Mouse (Mus musculus) midbrain, embryonic 11.5 days (tissue): ENCODE measurements around the gene Kat8. TPM values are rescaled to one million over a fixed set of nuclear protein-coding genes. Genes with fewer than 3 reads are reported as not detected.
"Not testable (repeated sequence)": the region's sequence is repeated elsewhere in the genome, so short reads cannot be mapped to it uniquely, and the experiment has no call there.

ENCODE experiments used
- ATAC-seq: fragments of 200-750 bp; cut with Nextera tagmentation; 2 replicates; pipeline ENCODE4 v1.8.0; 2017; ENCODE audit warnings: moderate TSS enrichment, moderate library complexity; ENCODE audit not compliant: low FRiP score
- DNase-seq: peaks from one replicate; pipeline ENCODE4 v3.0.0; 2015; ENCODE audit warnings: low spot score; ENCODE audit errors: missing footprints
- H3K27ac ChIP-seq: fragments of 300-500 bp; sonication (generic); 2 replicates; pipeline ENCODE4 v1.5.1; 2014; ENCODE audit warnings: low read depth, low read length
- H3K27me3 ChIP-seq: fragments of 300-500 bp; sonication (generic); 2 replicates; pipeline ENCODE4 v1.6.1; 2014; ENCODE audit warnings: mild to moderate bottlenecking, low read length, moderate library complexity, mixed read lengths; ENCODE audit not compliant: control insufficient read depth, insufficient read depth
- H3K36me3 ChIP-seq: fragments of 300-500 bp; sonication (generic); 2 replicates; pipeline ENCODE4 v1.6.1; 2014; ENCODE audit warnings: mild to moderate bottlenecking, low read length, moderate library complexity, mixed read lengths; ENCODE audit not compliant: control insufficient read depth, insufficient read depth
- H3K4me1 ChIP-seq: fragments of 300-500 bp; sonication (generic); 2 replicates; pipeline ENCODE4 v1.6.1; 2014; ENCODE audit warnings: low read length; ENCODE audit not compliant: control insufficient read depth, insufficient read depth
- H3K4me2 ChIP-seq: fragments of 300-500 bp; sonication (generic); 2 replicates; pipeline ENCODE4 v1.6.1; 2014; ENCODE audit warnings: mild to moderate bottlenecking, moderate library complexity
- H3K4me3 ChIP-seq: fragments of 300-500 bp; sonication (generic); 2 replicates; pipeline ENCODE4 v1.5.1; 2014; ENCODE audit warnings: low read depth, low read length
- H3K9ac ChIP-seq: fragments of 300-500 bp; sonication (generic); 2 replicates; pipeline ENCODE4 v1.6.1; 2014; ENCODE audit warnings: low read length
- H3K9me3 ChIP-seq: fragments of 300-500 bp; sonication (generic); 2 replicates; pipeline ENCODE4 v1.6.1; 2016; ENCODE audit warnings: low read length; ENCODE audit not compliant: control insufficient read depth
- WGBS: fragments of 180-500 bp; shearing (Covaris S2); extraction: QIAGEN DNeasy Blood & Tissue Kit; methylation state at CpG from one replicate; pipeline ENCODE4 v1.1.7; 2014; 5-methylcytosine and 5-hydroxymethylcytosine counted together
- polyA plus RNA-seq: library from polyadenylated mRNA; unstranded; fragments of >200 nt; fragmentation: Nextera tagmentation; extraction: Ambion mirVana; gene quantifications from 2 replicates; pipeline ENCODE4 v1.2.1, GENCODE M21; 2014

Kat8 gene
- polyA plus RNA-seq, 1 experiment from 2014 or later = 54.6 TPM

DNA sequence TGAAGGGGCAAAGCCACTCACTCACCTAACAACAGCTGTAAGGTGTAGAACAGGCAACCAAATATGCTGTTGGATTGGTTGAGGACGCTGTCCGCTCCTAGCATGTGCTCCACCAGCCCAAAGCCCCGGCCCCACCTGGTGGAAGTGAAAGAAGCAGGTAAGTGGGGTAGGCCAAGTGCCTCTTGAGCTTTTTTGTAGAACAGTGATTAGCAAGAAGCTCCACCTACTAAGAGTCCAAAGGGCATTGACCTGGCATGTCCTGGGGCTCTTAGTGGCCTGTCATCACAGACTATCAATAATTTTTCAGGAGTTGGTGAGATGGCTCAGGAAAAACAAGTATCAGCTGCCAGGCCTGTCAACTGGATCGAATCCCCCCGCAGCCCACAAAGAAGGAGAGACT lies 17.8 kb upstream of the Kat8 start:
- 0 out of 2 replicates have a peak, but pooled peaks cover 2% of the 10 kb centered on the region for H3K36me3 ChIP-seq
- H3K9me3 ChIP-seq = no peaks in the 10 kb centered on the region
- DNase-seq = no peak
- no peak for ATAC-seq
- H3K4me3 ChIP-seq = peak overlapping the region; percentile 57; the same call in 1 of the 2 replicates
- H3K4me2 ChIP-seq = peak overlapping the region; percentile 85; the same call in 1 of the 2 replicates
- H3K9ac ChIP-seq = no peak overlapping the region; the same call in 1 of the 2 replicates
- 89% methylated on average over 5 of the region's 5 CpGs for WGBS
- H3K27ac ChIP-seq = no peak overlapping the region
- H3K4me1 ChIP-seq = peaks cover 7% of the 10 kb centered on the region
- no peaks in the 10 kb centered on the region for H3K27me3 ChIP-seq

DNA sequence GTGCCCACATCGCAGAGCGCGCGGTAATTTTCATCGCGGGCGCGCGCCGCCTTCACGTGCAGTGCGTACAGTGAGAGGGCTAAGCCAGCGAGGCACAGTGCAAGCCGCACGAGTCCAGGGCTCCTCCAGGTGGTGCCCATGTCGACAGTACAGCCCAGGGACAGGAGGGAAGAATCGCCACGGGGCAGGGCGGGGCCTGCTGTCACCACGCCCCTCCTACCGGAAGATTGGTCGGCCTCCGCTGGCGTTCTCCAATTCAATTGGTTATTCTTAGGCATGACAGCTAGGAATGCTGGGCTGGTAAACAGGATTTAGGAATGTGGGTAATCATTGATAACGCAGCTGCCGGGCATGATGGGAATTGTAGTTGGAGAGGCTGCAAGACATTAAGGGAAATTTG lies 16.9 kb upstream of the Kat8 start, which contains the start of the genes Gm21974 and Vkorc1:
Gene Gm21974, minus strand, starts transcription at position 13 of the 400 bp plus-strand sequence.
Gene Vkorc1, minus strand, starts transcription at position 176 of the 400 bp plus-strand sequence.
- Histone ChIP-seq H3K9me3 (no peaks in the 10 kb centered on the region), H3K36me3 (no peaks in the 10 kb centered on the region), H3K4me3 (peak within 1 kb of the TSS; percentile 57), H3K27ac (peak within 1 kb of the TSS; percentile 27; the same call in 1 of the 2 replicates), H3K4me2 (peak within 1 kb of the TSS; percentile 85), H3K27me3 (no peaks in the 10 kb centered on the region), H3K9ac (peak within 1 kb of the TSS; percentile 63), H3K4me1 (peaks cover 7% of the 10 kb centered on the region)
- peak; percentile 98 for ATAC-seq
- DNase-seq = peak; percentile 97
- under 1% methylated on average over 26 of the region's 26 CpGs for whole genome bisulfite sequencing

DNA sequence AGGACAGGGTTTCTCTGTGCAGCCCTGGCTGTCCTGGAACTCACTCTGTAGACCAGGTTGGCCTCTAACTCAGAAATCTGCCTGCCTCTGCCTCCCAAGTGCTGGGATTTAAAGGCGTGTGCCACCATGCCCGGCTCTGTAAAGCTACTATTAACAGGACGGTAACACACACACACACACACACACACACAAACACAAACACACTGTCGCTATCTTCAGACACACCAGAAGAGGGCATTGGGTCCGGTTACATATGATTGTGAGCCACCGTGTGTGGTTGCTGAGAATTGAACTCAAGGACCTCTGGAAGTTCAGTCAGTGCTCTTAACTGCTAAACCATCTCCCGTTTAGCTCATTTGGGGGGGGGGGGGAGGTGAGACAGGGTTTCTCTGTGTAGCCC lies 16.4 kb upstream of the Kat8 start:
- not testable (repeated sequence) for H3K36me3 ChIP-seq, ATAC-seq, H3K9ac ChIP-seq, DNase-seq, H3K9me3 ChIP-seq, H3K27ac ChIP-seq, H3K27me3 ChIP-seq, H3K4me1 ChIP-seq
- Histone ChIP-seq H3K4me3 (peak overlapping the region; percentile 57; the same call in 1 of the 2 replicates), H3K4me2 (peak overlapping the region; percentile 85)
- 65% methylated on average over 7 of the region's 7 CpGs for WGBS

DNA sequence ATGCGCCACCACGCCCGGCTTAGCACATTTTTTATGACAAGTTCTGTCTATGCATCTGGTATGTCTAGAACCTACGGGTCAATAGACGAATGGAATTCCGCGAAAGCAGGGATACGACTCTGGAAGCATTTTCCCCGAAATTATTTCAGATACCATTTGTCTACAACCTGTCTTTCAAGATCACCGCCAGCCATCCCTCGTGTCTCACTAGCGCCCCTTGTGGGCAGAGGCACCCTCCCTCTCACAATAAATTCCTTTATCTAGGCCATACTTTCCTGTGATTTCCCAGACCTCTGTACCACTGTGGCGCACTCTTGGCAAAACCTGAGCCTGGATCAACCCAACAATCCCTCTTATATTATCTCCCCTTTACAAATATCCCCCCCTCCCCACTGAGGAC lies 15.9 kb upstream of the Kat8 start:
- Histone ChIP-seq H3K27ac (no peak overlapping the region), H3K4me2 (no peak overlapping the region), H3K36me3 (no peaks in the 10 kb centered on the region), H3K9me3 (no peaks in the 10 kb centered on the region), H3K9ac (no peak overlapping the region), H3K27me3 (no peaks in the 10 kb centered on the region), H3K4me1 (peaks cover 7% of the 10 kb centered on the region), H3K4me3 (no peak overlapping the region)
- ATAC-seq = no peak
- peak; percentile 91 for DNase-seq
- 60% methylated on average over 13 of the region's 13 CpGs for WGBS

DNA sequence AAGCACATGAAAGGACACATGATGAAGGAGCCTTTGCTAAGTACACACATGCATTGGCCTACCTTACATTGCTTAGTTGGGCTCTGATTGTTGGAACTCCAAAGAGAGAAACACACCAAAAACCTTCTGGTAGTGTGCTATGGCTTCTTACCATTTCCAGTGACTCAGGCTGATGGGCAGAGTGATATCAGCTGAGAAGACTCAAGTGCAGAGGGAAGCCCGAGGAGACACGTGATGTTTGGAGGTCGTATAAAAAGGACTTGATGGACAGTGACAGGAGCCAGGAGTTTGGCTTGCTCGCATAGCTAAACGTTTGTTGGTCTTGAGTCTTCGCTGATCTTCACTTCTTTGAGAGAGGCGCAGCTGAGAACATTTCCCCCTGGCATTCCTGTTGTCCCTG lies 14.8 kb upstream of the Kat8 start:
- Histone ChIP-seq H3K27me3 (no peaks in the 10 kb centered on the region), H3K4me1 (peaks cover 7% of the 10 kb centered on the region), H3K4me3 (no peak overlapping the region), H3K9ac (no peak overlapping the region), H3K4me2 (no peak overlapping the region), H3K27ac (no peak overlapping the region), H3K9me3 (no peaks in the 10 kb centered on the region), H3K36me3 (no peaks in the 10 kb centered on the region)
- no peak for DNase-seq
- ATAC-seq = no peak
- 95% methylated on average over 7 of the region's 7 CpGs for WGBS

DNA sequence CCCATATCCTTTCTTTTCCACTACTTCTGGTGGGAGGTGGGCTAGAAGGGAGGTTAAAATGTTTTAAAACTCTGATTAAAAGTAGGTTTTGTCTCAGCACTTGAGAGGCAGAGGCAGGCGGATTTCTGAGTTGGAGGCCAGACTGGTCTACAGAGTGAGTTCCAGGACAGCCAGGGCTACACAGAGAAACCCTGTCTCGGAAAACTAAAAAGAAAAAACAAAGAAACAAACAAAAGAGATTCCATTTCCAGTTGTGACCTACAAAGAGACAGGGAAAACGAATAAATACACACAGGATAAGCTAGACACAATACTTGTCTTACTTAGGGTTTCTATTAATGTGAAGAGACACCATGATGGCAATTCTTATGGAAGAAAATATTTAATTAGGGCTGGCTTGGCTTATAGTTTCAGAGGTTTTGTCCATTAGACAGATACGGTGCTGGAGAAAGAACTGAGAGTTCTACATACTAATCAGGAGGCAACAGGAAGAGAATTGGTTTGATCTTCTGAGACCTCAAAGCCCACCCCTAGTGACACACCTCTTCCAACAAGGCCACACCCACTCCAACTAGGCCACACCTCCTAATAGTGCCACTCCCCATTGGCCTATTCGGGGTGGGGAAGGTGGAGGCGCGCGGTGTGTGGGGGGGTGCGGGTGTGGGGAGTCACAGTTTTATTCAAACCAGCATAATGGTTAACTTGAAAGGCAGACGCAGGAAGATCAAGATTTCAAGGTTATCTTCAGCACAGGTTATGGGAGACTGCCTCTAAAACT lies 13.9 kb upstream of the Kat8 start:
- Histone ChIP-seq H3K36me3 (no peaks in the 10 kb centered on the region), H3K9me3 (no peaks in the 10 kb centered on the region), H3K4me2 (no peak overlapping the region), H3K27ac (no peak overlapping the region), H3K4me1 (peaks cover 7% of the 10 kb centered on the region), H3K9ac (no peak overlapping the region), H3K4me3 (no peak overlapping the region), H3K27me3 (no peaks in the 10 kb centered on the region)
- 40% methylated on average over 10 of the region's 10 CpGs for WGBS
- DNase-seq (no peak), ATAC-seq (no peak)

DNA sequence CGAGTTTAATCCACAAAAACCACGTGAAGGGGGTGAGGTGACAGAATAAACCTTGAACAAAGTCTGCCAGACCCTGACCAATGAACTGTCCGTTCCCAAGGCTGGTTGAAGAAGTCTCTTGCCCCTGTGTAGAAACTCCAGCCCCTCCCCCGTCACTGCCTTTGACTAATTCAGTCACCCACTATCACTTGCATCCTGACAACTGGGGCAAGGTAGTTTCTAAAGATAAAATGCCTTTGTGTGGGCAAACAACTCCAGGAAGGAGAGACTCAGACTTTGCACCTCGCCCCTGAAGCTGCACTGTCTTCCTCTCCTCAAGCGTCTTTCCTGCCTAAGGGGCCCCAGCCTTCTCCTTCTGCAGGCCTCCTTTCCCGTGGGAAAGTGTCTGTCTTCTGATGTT lies 12.3 kb upstream of the Kat8 start:
- no peak overlapping the region for H3K4me3 ChIP-seq
- no peak for ATAC-seq
- no peak overlapping the region for H3K27ac ChIP-seq
- H3K9me3 ChIP-seq = no peaks in the 10 kb centered on the region
- H3K9ac ChIP-seq = no peak overlapping the region
- WGBS = 54% methylated on average over 7 of the region's 7 CpGs
- peaks cover 8% of the 10 kb centered on the region for H3K4me1 ChIP-seq
- no peaks in the 10 kb centered on the region for H3K27me3 ChIP-seq
- H3K4me2 ChIP-seq = no peak overlapping the region
- DNase-seq = no peak
- no peaks in the 10 kb centered on the region for H3K36me3 ChIP-seq

DNA sequence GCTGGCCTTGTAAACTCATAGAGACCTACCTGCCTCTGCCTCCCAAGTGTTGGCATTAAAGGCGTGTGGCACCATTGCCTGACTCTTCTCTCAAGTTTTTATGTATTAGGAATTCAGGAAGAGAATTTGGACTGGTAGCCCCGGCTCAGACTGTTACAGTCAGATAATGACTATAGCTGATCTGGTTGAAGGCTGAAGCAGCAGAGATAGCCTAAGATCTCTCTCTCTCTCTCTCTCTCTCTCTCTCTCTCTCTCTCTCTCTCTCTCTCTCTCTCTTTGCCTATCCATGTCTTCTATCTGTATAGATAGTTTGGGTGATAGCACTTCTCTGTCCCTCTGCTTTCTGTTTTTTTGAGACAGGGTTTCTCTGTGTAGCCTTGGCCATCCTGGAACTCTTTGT lies 10.5 kb upstream of the Kat8 start:
- H3K27me3 ChIP-seq = no peaks in the 10 kb centered on the region
- H3K4me1 ChIP-seq = peaks cover 5% of the 10 kb centered on the region
- WGBS = 83% methylated on average over 2 of the region's 2 CpGs
- peaks cover 5% of the 10 kb centered on the region; the same call in 1 of the 2 replicates for H3K36me3 ChIP-seq
- ATAC-seq = no peak
- no peak overlapping the region for H3K27ac ChIP-seq
- no peak for DNase-seq
- H3K9ac ChIP-seq = no peak overlapping the region
- H3K9me3 ChIP-seq = no peaks in the 10 kb centered on the region
- H3K4me2 ChIP-seq = no peak overlapping the region
- H3K4me3 ChIP-seq = no peak overlapping the region

DNA sequence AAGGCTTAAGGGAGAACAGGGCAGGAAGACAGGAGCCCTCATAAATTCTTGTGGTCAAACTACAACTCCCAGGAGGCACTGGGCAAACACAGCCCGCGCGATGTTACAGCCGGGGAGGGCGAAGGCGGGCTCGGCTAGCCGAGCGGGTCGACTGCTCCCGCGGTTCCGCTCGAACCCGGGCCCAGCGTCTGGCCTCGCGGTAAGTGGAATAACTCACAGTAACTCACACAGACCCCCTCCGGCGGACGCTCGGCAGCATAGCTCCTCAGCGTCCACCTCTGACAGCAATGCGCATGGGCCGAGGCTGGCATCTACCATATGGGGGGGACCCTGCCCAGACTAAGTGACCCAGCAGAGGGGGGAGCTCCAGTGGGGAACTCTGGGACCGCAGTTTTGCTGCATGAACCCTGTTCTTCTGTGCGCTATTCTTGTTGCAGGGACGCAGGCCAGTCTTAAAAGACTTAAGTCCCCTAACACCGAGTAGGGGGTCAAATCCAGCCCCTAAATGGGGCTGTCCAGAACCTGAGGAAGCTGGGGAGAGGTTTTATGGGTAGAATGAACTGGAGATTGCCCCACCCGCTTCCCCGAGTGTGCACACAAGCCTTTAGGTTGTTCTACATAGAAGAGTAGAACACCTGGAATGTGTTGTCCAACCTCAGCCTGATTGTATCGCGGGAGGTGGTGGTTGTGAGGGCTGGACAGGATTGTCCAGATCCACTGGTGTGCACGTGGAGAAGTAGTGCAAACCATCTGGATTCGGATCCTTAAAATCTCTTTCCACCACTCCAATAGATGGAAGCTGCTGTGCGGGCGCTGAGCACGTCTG lies 8.1 kb upstream of the Kat8 start, which contains the start of gene Bckdk:
Gene Bckdk, plus strand, starts transcription at position 112 of the 826 bp plus-strand sequence.
- peak within 1 kb of the TSS; percentile 70 for H3K4me3 ChIP-seq
- WGBS = 9% methylated on average over 38 of the region's 38 CpGs
- peaks cover 5% of the 10 kb centered on the region for H3K4me1 ChIP-seq
- peaks cover 12% of the 10 kb centered on the region; the same call in 1 of the 2 replicates for H3K36me3 ChIP-seq
- H3K9ac ChIP-seq = peak within 1 kb of the TSS; percentile 90
- no peaks in the 10 kb centered on the region for H3K27me3 ChIP-seq
- H3K4me2 ChIP-seq = peak within 1 kb of the TSS; percentile 86
- DNase-seq (peak; percentile 97), ATAC-seq (peak; percentile 88)
- H3K27ac ChIP-seq = peak within 1 kb of the TSS; percentile 52
- no peaks in the 10 kb centered on the region for H3K9me3 ChIP-seq
